Mouse (Mus musculus) heart, postnatal 0 days (tissue): ENCODE data around the gene Tmem25.

Source experiments
- CTCF ChIP-seq: IDR thresholded peaks from 2 replicates; pipeline ENCODE4 v1.5.1; 2016; ENCODE audit warnings: antibody characterized with exemption, control low read depth, low read depth
- EP300 ChIP-seq: IDR thresholded peaks from 2 replicates; pipeline ENCODE4 v1.6.1; 2016; ENCODE audit warnings: antibody characterized with exemption, low read depth

DNA sequence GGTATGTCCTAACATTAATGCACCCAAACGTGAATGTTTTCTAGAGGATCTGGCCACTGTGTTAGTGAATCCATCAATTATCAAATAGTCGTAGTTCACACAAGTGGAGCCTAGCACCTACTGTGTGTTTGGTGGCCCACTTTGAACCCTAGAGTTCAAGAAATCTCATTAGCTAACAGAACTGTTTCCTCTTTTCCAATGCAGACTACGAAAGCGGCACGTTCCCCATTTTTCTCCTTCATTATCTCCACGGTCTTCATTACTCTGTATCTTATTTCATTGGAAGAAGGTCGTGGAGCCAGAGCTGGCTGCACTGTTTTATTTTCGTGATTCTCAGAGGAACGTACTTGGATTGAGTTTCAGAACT, 834 bp upstream of the Tmem25 start:
- TF ChIP-seq CTCF (no peak), EP300 (no peak)
